Mouse (Mus musculus) embryo, embryonic 11 days (tissue): ENCODE measurements around the gene Slc37a1.
A peak's percentile ranks its signal among the peaks of the same experiment; 100 is the strongest.

Source experiments
- DNase-seq: peaks from one replicate; pipeline ENCODE4 v3.0.0-alpha.2; 2015

Gene Slc37a1

GRCm38 (mm10) chr17:31360582-31360981 is 74.0 kb downstream of the Slc37a1 start:
- no peak for DNase-seq

- no peak for DNase-seq
Measured at GRCm38 (mm10) chr17:31365586-31366166, 79.1 kb downstream of the Slc37a1 start.

- DNase-seq, result no peak
Measured at GRCm38 (mm10) chr17:31370221-31370620, 83.6 kb downstream of the Slc37a1 start.

GRCm38 (mm10) chr17:31370931-31371330 is 84.3 kb downstream of the Slc37a1 start:
- DNase-seq, result no peak

- peak; percentile 88 for DNase-seq
Measured at GRCm38 (mm10) chr17:31377961-31378360, 91.4 kb downstream of the Slc37a1 start.

GRCm38 (mm10) chr17:31378361-31378761 is 91.8 kb downstream of the Slc37a1 start:
- no peak for DNase-seq

GRCm38 (mm10) chr17:31379086-31379485 is 92.5 kb downstream of the Slc37a1 start:
- no peak for DNase-seq

- no peak for DNase-seq
Measured at GRCm38 (mm10) chr17:31379863-31380262, 93.3 kb downstream of the Slc37a1 start.

- no peak for DNase-seq
Measured at GRCm38 (mm10) chr17:31383320-31383719, 96.7 kb downstream of the Slc37a1 start.

- DNase-seq, result peak; percentile 70
Measured at GRCm38 (mm10) chr17:31384968-31385627, 98.5 kb downstream of the Slc37a1 start.

GRCm38 (mm10) chr17:31385671-31386665 is 99.4 kb downstream of the Slc37a1 start, which contains the start of gene Pde9a:
TSS of gene Pde9a (plus strand) at chr17:31386210.
- DNase-seq, result peak; percentile 90

- DNase-seq, result no peak
Measured at GRCm38 (mm10) chr17:31386766-31387275, 100.2 kb downstream of the Slc37a1 start.

- no peak for DNase-seq
Measured at GRCm38 (mm10) chr17:31389432-31390050, 102.9 kb downstream of the Slc37a1 start.

GRCm38 (mm10) chr17:31391462-31391861 is 104.9 kb downstream of the Slc37a1 start:
- DNase-seq, result no peak

GRCm38 (mm10) chr17:31392041-31392440 is 105.4 kb downstream of the Slc37a1 start:
- no peak for DNase-seq

- DNase-seq, result no peak
Measured at GRCm38 (mm10) chr17:31393811-31394210, 107.2 kb downstream of the Slc37a1 start.

- no peak for DNase-seq
Measured at GRCm38 (mm10) chr17:31400294-31400693, 113.7 kb downstream of the Slc37a1 start.
